Mouse (Mus musculus): ENCODE measurements at regions not wholly inside any gene's neighbourhood (a gene's known extent, or its start where the extent isn't known, plus 50 kb on each side); places are given as distances from the start of the nearest gene placed in this dataset.

DNA sequence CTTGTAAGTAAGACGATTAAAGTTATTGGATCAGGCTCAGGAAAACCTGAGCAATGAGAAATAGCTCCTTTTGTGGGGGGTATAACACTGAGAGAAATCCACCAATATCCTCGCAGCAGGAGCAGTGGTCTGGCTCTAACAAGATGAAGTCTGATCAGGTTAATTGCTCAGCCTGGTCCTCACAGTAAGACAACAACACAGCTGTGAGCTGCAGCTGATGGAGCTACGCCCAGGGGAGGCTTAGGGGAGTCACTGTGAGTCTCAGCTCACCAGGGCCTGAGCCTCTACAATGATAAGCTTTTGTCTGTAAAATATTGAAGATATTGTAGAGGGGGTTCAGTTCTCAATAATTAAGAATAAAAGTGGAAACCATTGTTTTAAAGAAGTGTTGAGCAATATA, 95.3 kb upstream of the Agap1 start:
- TF ChIP-seq CTCF (IDR thresholded peaks at IDR 0.05; ENCODE audit: low read depth) = no peak
- no peaks in the 10 kb centered on the region for H3K4me1 ChIP-seq (replicated peaks; ENCODE audit: insufficient read depth, low read length)
- H3K9me3 ChIP-seq (replicated peaks; ENCODE audit: low read length) = no peaks in the 10 kb centered on the region
- 66% methylated on average over 3 of the region's 3 CpGs for WGBS
- H3K36me3 ChIP-seq (ENCODE audit: insufficient read depth, low read length) = no peaks in the 10 kb centered on the region
- ATAC-seq (replicated peaks; ENCODE audit: low FRiP score, low read depth) (no peak), DNase-seq (ENCODE audit: low spot score) (no peak)
- no peaks in the 10 kb centered on the region for H3K27me3 ChIP-seq (ENCODE audit: insufficient read depth, low read length)
- no peak overlapping the region for H3K27ac ChIP-seq
- H3K4me3 ChIP-seq (replicated peaks; ENCODE audit: low read depth, low read length) = no peak overlapping the region
- no peak overlapping the region for H3K4me2 ChIP-seq (ENCODE audit: low read length)
- no peak overlapping the region for H3K9ac ChIP-seq (ENCODE audit: low read depth, low read length)

DNA sequence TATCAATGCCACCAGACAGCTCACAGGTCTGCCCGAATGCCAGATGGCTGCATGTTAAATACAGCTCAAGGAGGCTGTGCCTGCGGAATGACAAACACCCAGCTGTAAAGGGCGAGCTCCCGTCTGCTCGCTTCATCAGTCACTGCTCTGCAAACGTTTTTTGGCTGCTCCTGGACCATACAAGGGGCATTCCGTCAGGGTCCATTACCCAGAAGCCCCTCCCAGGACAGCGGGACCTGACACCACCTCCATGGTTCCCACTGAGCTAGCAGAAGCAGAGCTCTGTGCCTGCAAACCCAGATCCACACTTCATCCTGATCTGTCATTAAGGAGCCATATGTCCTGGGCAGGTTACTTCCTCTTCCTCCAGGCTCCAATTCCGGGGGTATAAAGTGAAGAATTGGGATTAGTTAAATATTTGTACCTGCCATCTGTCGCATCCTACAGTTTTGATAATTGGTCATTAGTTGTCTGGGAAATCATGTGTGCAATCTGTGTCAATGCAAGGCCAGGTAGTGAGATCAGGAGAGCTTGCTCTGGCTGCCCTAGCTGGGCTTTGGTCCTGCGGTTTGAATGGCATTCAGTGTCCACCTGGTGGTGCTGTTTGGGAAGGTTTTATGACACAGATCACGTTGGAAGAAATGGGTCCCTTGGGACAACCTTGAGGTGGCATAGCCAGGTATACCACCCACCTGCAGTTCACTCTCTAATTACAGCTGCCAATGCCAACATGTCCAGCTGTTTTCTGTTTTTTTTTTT, 89.9 kb upstream of the Agap1 start:
- DNase-seq (ENCODE audit: low spot score) (peak; percentile 48), ATAC-seq (replicated peaks; ENCODE audit: low FRiP score, low read depth) (peak; percentile 71; the same call in 1 of the 2 replicates)
- WGBS = 43% methylated on average over 12 of the region's 12 CpGs
- no peaks in the 10 kb centered on the region for H3K4me1 ChIP-seq (replicated peaks; ENCODE audit: insufficient read depth, low read length)
- H3K9me3 ChIP-seq (replicated peaks; ENCODE audit: low read length) = no peaks in the 10 kb centered on the region
- H3K36me3 ChIP-seq (ENCODE audit: insufficient read depth, low read length) = no peaks in the 10 kb centered on the region
- no peak overlapping the region for H3K9ac ChIP-seq (ENCODE audit: low read depth, low read length)
- no peak overlapping the region for H3K27ac ChIP-seq
- no peak overlapping the region for H3K4me3 ChIP-seq (replicated peaks; ENCODE audit: low read depth, low read length)
- H3K27me3 ChIP-seq (ENCODE audit: insufficient read depth, low read length) = no peaks in the 10 kb centered on the region
- TF ChIP-seq CTCF (IDR thresholded peaks at IDR 0.05; ENCODE audit: low read depth) = peak; percentile 44
- H3K4me2 ChIP-seq (ENCODE audit: low read length) = no peak overlapping the region

DNA sequence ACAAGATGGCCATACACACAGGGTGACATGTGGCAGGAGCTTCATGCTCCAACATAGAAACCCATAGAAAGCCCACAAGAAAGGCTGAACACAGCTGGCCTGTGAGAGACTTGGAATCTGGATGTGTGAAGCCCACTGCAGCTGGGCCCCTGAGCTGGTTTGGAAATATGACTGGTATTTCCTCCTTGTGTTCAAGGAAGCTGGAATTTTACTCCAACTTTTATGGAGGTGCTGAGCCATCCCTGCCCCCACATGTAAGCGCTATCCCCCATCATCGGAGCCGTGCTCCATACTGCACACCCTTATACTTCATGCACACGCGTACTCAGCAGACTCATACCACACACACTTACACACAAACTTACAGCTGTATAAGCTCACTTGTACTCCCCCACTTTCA, 87.7 kb upstream of the Agap1 start:
- H3K9me3 ChIP-seq (replicated peaks; ENCODE audit: low read length) = no peaks in the 10 kb centered on the region
- TF ChIP-seq CTCF (IDR thresholded peaks at IDR 0.05; ENCODE audit: low read depth) = no peak
- H3K4me2 ChIP-seq (ENCODE audit: low read length) = no peak overlapping the region
- no peaks in the 10 kb centered on the region for H3K36me3 ChIP-seq (ENCODE audit: insufficient read depth, low read length)
- H3K4me3 ChIP-seq (replicated peaks; ENCODE audit: low read depth, low read length) = no peak overlapping the region
- DNase-seq (ENCODE audit: low spot score) (peak; percentile 73), ATAC-seq (replicated peaks; ENCODE audit: low FRiP score, low read depth) (no peak)
- no peaks in the 10 kb centered on the region for H3K27me3 ChIP-seq (ENCODE audit: insufficient read depth, low read length)
- no peaks in the 10 kb centered on the region for H3K4me1 ChIP-seq (replicated peaks; ENCODE audit: insufficient read depth, low read length)
- no peak overlapping the region for H3K9ac ChIP-seq (ENCODE audit: low read depth, low read length)
- peak overlapping the region; percentile 27; the same call in 1 of the 2 replicates for H3K27ac ChIP-seq
- WGBS = 53% methylated on average over 5 of the region's 5 CpGs

GRCm38 (mm10) chr1:89373806-89374205, 80.8 kb upstream of the Agap1 start:
- no peak for TF ChIP-seq CTCF (IDR thresholded peaks at IDR 0.05; ENCODE audit: low read depth)

GRCm38 (mm10) chr1:89374271-89374670, 80.3 kb upstream of the Agap1 start:
- 92% methylated on average over 2 of the region's 2 CpGs for WGBS
- ATAC-seq (replicated peaks; ENCODE audit: low FRiP score, low read depth) = no peak
- TF ChIP-seq CTCF (IDR thresholded peaks at IDR 0.05; ENCODE audit: low read depth) = no peak
- Histone ChIP-seq H3K27me3 (ENCODE audit: insufficient read depth, low read length) (no peaks in the 10 kb centered on the region), H3K27ac (no peak overlapping the region), H3K4me1 (replicated peaks; ENCODE audit: insufficient read depth, low read length) (no peaks in the 10 kb centered on the region), H3K4me2 (ENCODE audit: low read length) (no peak overlapping the region), H3K9me3 (replicated peaks; ENCODE audit: low read length) (no peaks in the 10 kb centered on the region), H3K4me3 (replicated peaks; ENCODE audit: low read depth, low read length) (no peak overlapping the region), H3K9ac (ENCODE audit: low read depth, low read length) (no peak overlapping the region), H3K36me3 (ENCODE audit: insufficient read depth, low read length) (no peaks in the 10 kb centered on the region)
- no peak for DNase-seq (ENCODE audit: low spot score)

More at GRCm38 (mm10) chr1:89373806-89374205, 80.8 kb upstream of the Agap1 start:
- Histone ChIP-seq H3K27me3 (ENCODE audit: insufficient read depth, low read length) (no peaks in the 10 kb centered on the region), H3K4me1 (replicated peaks; ENCODE audit: insufficient read depth, low read length) (no peaks in the 10 kb centered on the region), H3K9ac (ENCODE audit: low read depth, low read length) (no peak overlapping the region), H3K36me3 (ENCODE audit: insufficient read depth, low read length) (no peaks in the 10 kb centered on the region), H3K27ac (no peak overlapping the region), H3K4me3 (replicated peaks; ENCODE audit: low read depth, low read length) (no peak overlapping the region), H3K9me3 (replicated peaks; ENCODE audit: low read length) (no peaks in the 10 kb centered on the region), H3K4me2 (ENCODE audit: low read length) (no peak overlapping the region)
- ATAC-seq (replicated peaks; ENCODE audit: low FRiP score, low read depth) = no peak
- DNase-seq (ENCODE audit: low spot score) = no peak

DNA sequence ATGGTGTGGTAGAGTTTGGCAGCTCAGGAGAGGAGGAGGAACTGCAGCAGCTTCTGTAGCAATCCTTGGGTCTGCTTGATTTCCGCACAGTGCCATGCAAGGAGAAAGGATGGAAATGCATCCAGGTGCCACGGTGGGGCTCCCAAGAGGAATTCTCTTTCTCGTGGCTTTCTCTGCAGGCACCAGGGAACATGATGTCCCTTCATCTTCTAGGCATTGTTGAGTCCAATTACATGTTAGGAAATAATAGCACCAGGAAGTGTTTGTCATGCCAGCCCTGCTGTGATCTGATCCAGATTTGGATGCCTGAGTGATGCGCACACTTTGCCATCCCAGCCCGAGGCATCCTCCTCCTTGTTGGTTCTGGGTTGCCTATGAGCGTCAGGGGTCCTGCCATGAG, 72.6 kb upstream of the Agap1 start:
- ATAC-seq (replicated peaks; ENCODE audit: low FRiP score, low read depth) (no peak), DNase-seq (ENCODE audit: low spot score) (no peak)
- no peak overlapping the region for H3K9ac ChIP-seq (ENCODE audit: low read depth, low read length)
- 83% methylated on average over 6 of the region's 6 CpGs for WGBS
- H3K4me1 ChIP-seq (replicated peaks; ENCODE audit: insufficient read depth, low read length) = no peaks in the 10 kb centered on the region
- H3K27ac ChIP-seq = no peak overlapping the region
- H3K27me3 ChIP-seq (ENCODE audit: insufficient read depth, low read length) = no peaks in the 10 kb centered on the region
- no peak overlapping the region for H3K4me2 ChIP-seq (ENCODE audit: low read length)
- no peaks in the 10 kb centered on the region for H3K36me3 ChIP-seq (ENCODE audit: insufficient read depth, low read length)
- H3K4me3 ChIP-seq (replicated peaks; ENCODE audit: low read depth, low read length) = no peak overlapping the region
- TF ChIP-seq CTCF (IDR thresholded peaks at IDR 0.05; ENCODE audit: low read depth) = no peak
- no peaks in the 10 kb centered on the region for H3K9me3 ChIP-seq (replicated peaks; ENCODE audit: low read length)

DNA sequence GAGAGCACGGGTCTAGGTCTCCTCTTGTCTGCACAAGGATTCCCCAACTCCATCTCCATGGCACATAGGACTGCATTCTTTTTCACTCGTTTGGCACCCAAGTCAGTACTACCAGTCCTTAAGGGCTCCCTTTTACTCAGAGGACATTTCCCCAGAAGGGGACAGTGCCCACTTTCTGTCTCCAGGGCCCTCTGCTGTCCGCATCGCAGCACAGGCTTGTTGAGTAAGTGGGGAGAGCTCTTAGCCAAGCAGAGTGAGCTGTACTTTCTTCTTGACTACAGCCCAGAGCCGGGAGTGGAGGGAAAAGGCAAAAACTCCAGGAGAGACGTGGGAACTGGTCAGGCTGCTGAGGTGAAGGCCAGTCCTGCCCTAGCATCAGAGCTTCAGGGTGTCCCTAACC, 69.5 kb upstream of the Agap1 start:
- Histone ChIP-seq H3K36me3 (ENCODE audit: insufficient read depth, low read length) (no peaks in the 10 kb centered on the region), H3K9me3 (replicated peaks; ENCODE audit: low read length) (no peaks in the 10 kb centered on the region), H3K27me3 (ENCODE audit: insufficient read depth, low read length) (no peaks in the 10 kb centered on the region), H3K4me3 (replicated peaks; ENCODE audit: low read depth, low read length) (no peak overlapping the region), H3K9ac (ENCODE audit: low read depth, low read length) (no peak overlapping the region), H3K27ac (no peak overlapping the region), H3K4me2 (ENCODE audit: low read length) (no peak overlapping the region), H3K4me1 (replicated peaks; ENCODE audit: insufficient read depth, low read length) (no peaks in the 10 kb centered on the region)
- ATAC-seq (replicated peaks; ENCODE audit: low FRiP score, low read depth) = no peak
- TF ChIP-seq CTCF (IDR thresholded peaks at IDR 0.05; ENCODE audit: low read depth) = peak; percentile 37; the same call in 1 of the 2 replicates
- 68% methylated on average over 6 of the region's 6 CpGs for WGBS
- DNase-seq (ENCODE audit: low spot score) = no peak

Measured in kidney, postnatal 0 days (tissue).